Mouse (Mus musculus): ENCODE data around the gene Rhbg. TPM values are rescaled to one million over a fixed set of nuclear protein-coding genes. Genes with fewer than 3 reads are reported as not detected.

The Rhbg gene
- polyA plus RNA-seq, 1 experiment = 0.08 TPM

DNA sequence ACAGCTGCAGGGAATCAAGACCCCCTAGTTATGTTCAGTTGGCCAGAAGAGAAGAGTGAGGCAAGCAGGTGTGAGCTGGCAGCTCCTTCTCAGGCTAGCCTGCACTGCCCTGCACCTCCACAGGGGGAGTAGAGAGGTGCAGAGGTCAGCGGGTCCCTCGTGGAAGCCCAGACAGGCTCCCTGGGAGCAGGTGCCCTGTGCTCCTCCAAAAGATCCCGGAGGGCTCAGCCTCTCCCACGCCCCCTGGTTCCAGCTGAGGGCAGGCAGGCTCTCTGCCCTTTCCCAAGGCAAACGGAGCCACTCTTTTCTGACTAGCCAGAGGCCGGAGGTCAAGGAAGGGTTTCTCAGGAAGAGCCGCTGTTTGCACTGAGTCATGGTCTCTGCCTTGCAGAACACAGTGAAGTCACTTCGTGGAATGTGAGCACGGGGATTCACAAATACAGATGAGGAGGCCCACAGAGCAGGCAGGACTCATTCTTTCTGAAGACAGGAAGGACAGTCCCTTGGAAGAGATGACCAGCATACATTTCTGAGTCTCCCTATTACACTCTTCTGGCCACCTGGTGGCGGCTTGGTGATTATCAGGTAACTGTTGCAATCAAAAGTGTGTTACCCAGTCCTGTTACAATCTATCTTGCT, 16.8 kb downstream of the Rhbg start:
- Histone ChIP-seq H3K27me3 (ENCODE audit: control insufficient read depth, insufficient read depth, low read length) (no peaks in the 10 kb centered on the region), H3K4me1 (ENCODE audit: control insufficient read depth, insufficient read depth, low read length) (peaks cover 24% of the 10 kb centered on the region), H3K27ac (ENCODE audit: insufficient read depth, low read length) (no peak overlapping the region; the same call in 1 of the 2 replicates), H3K4me3 (replicated peaks; ENCODE audit: insufficient read depth, low read depth, low read length) (no peak overlapping the region)
- TF ChIP-seq POLR2A (IDR thresholded peaks at IDR 0.05; ENCODE audit: borderline replicate concordance, insufficient read depth, low read length) = no peak
- TF ChIP-seq CTCF (IDR thresholded peaks at IDR 0.05; ENCODE audit: borderline replicate concordance, insufficient read depth, low read depth, low read length) = peak; percentile 48
- DNase-seq = peak; percentile 66 to 69
- 34% methylated on average over 10 of the region's 10 CpGs for WGBS

DNA sequence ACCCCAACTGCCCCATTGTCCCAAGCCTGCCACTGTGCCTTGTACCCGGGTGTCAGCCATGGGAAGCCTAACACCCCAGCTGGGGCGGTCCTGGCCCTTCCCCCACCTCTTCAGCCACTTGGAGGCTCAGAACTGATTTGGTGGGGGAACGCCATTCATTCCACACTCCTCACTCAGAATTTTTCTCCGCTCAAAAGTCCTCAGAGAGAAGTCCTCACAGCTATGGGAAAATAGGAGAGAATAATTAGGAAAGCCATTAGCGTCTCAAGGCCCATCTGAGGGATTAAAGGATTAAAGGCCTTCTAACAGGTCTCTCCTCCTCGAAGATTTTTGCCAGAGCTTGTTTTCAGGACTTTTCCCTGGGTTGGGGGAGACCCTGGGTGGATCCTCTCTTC, 17.4 kb downstream of the Rhbg start:
- Histone ChIP-seq H3K4me3 (replicated peaks; ENCODE audit: insufficient read depth, low read depth, low read length) (no peak overlapping the region), H3K27ac (ENCODE audit: insufficient read depth, low read length) (no peak overlapping the region; the same call in 1 of the 2 replicates), H3K27me3 (ENCODE audit: control insufficient read depth, insufficient read depth, low read length) (no peaks in the 10 kb centered on the region), H3K4me1 (ENCODE audit: control insufficient read depth, insufficient read depth, low read length) (peaks cover 28% of the 10 kb centered on the region)
- no peak for DNase-seq
- WGBS = 72% methylated on average over 6 of the region's 6 CpGs
- TF ChIP-seq CTCF (IDR thresholded peaks at IDR 0.05; ENCODE audit: borderline replicate concordance, insufficient read depth, low read depth, low read length) (no peak), POLR2A (IDR thresholded peaks at IDR 0.05; ENCODE audit: borderline replicate concordance, insufficient read depth, low read length) (no peak)

DNA sequence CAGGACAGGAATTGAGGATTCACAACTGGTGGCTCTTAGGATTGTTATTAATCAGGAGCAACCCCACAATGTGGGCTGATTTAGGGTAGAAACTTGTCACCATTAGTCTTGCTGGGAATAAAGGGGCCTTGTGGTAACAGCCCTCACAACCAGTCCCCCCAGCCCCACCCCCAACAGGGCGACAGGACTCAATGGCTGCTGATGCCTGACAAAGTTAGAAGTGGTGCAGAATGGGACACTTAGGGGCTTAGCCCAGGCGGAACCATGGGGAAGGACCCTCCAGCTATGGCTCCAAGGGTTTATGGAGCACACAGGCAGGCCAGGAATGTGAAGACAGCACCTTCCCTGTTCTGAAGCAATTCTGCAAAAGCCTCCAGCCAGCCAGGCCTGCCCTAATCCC, 18.9 kb downstream of the Rhbg start:
- Histone ChIP-seq H3K4me1 (ENCODE audit: control insufficient read depth, insufficient read depth, low read length) (peaks cover 40% of the 10 kb centered on the region), H3K27ac (ENCODE audit: insufficient read depth, low read length) (no peak overlapping the region), H3K4me3 (replicated peaks; ENCODE audit: insufficient read depth, low read depth, low read length) (no peak overlapping the region), H3K27me3 (ENCODE audit: control insufficient read depth, insufficient read depth, low read length) (no peaks in the 10 kb centered on the region)
- 83% methylated on average over 2 of the region's 2 CpGs for WGBS
- DNase-seq = no peak
- TF ChIP-seq POLR2A (IDR thresholded peaks at IDR 0.05; ENCODE audit: borderline replicate concordance, insufficient read depth, low read length) = no peak
- TF ChIP-seq CTCF (IDR thresholded peaks at IDR 0.05; ENCODE audit: borderline replicate concordance, insufficient read depth, low read depth, low read length) = no peak

DNA sequence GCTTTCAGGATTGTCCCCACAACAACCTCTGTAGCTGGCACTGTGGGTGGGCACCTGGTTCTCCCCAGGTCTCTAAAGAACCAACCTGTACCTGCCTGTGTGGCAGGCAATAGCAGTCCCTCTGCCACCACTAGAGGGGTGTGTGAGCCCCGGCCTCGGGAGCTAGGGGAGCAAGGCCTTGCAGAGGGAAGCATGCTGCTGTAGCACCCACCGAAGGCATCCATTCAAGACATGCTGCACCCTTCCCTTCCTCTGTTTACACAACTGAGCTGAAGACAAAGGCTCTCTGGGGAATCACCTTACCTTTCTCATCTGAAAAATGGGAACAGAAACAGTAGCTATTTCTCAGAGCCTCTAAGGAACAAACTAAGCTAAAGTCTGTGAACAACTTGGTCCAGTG, 19.3 kb downstream of the Rhbg start:
- peaks cover 44% of the 10 kb centered on the region for H3K4me1 ChIP-seq (ENCODE audit: control insufficient read depth, insufficient read depth, low read length)
- TF ChIP-seq POLR2A (IDR thresholded peaks at IDR 0.05; ENCODE audit: borderline replicate concordance, insufficient read depth, low read length) (no peak), CTCF (IDR thresholded peaks at IDR 0.05; ENCODE audit: borderline replicate concordance, insufficient read depth, low read depth, low read length) (peak; percentile 58; the same call in 1 of the 2 replicates)
- 41% methylated on average over 3 of the region's 3 CpGs for WGBS
- DNase-seq = peak; percentile 56 to 61
- H3K4me3 ChIP-seq (replicated peaks; ENCODE audit: insufficient read depth, low read depth, low read length) = no peak overlapping the region
- H3K27ac ChIP-seq (ENCODE audit: insufficient read depth, low read length) = no peak overlapping the region
- no peaks in the 10 kb centered on the region for H3K27me3 ChIP-seq (ENCODE audit: control insufficient read depth, insufficient read depth, low read length)

DNA sequence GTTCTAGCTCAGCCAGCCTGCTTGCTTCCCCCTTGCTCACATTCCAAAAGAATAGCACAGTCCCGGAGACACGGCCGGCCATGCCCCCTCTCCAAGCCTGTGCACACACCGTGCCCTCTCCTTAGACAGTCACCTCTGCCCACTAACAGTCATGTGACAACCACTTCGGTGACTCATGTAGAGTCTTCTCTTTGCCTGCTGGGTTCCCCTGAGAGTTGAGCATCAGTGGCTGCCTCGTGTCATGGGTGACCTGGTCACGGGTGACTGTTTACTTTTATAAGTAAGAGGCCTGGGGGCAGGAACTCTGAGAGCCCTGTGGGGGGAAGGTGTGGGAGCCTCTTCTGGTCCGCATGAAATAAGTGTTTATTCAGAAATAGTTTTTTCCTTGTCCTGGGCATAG, 20.5 kb downstream of the Rhbg start:
- TF ChIP-seq POLR2A (IDR thresholded peaks at IDR 0.05; ENCODE audit: borderline replicate concordance, insufficient read depth, low read length) (no peak), CTCF (IDR thresholded peaks at IDR 0.05; ENCODE audit: borderline replicate concordance, insufficient read depth, low read depth, low read length) (no peak)
- WGBS = 81% methylated on average over 8 of the region's 8 CpGs
- H3K4me3 ChIP-seq (replicated peaks; ENCODE audit: insufficient read depth, low read depth, low read length) = no peak overlapping the region
- no peak for DNase-seq
- peaks cover 52% of the 10 kb centered on the region for H3K4me1 ChIP-seq (ENCODE audit: control insufficient read depth, insufficient read depth, low read length)
- H3K27ac ChIP-seq (ENCODE audit: insufficient read depth, low read length) = no peak overlapping the region
- no peaks in the 10 kb centered on the region for H3K27me3 ChIP-seq (ENCODE audit: control insufficient read depth, insufficient read depth, low read length)

DNA sequence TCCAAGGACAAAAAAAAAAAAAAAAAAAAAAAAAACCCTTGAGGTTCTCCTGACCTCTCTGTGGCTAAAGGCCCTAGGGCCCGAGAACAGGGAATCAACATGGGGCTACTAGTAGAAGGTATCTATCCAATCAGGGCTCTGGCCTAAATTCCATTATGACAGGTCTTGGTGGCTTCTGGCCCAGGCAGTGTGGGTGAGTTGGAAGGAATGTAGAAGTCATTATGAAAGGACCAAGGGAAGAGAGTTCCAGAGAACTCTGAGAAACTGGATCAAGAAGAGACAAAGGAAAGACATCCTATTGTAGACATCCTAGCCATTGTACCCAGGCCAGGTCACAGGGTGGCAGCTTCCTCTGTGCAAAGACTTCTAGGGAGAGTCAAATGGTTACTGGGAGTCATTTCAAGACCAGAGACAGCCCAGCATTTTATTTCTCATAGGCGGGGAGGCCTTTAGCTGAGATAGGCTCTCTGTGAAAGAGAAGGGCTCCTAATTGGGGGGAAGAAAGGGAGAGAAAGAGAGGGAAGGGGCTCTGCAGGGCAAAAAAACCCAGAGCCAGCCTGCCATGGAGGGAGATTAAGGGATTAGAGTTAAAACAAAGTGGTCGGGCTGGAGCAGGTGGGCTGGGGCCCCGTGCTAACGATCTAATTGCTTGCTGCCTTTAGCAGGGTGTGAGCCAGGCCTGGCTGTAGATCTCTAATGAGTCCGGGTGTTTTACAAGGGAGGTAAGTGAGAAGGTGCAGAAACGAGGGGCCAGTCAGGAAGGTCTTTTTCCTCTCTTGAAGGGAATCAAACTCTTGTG, 21.5 kb downstream of the Rhbg start:
- WGBS = 58% methylated on average over 7 of the region's 7 CpGs
- DNase-seq = peak; percentile 48 to 58
- TF ChIP-seq CTCF (IDR thresholded peaks at IDR 0.05; ENCODE audit: borderline replicate concordance, insufficient read depth, low read depth, low read length) = no peak
- no peak for TF ChIP-seq POLR2A (IDR thresholded peaks at IDR 0.05; ENCODE audit: borderline replicate concordance, insufficient read depth, low read length)
- Histone ChIP-seq H3K4me3 (replicated peaks; ENCODE audit: insufficient read depth, low read depth, low read length) (no peak overlapping the region), H3K27me3 (ENCODE audit: control insufficient read depth, insufficient read depth, low read length) (no peaks in the 10 kb centered on the region), H3K4me1 (ENCODE audit: control insufficient read depth, insufficient read depth, low read length) (peaks cover 52% of the 10 kb centered on the region), H3K27ac (ENCODE audit: insufficient read depth, low read length) (no peak overlapping the region)

DNA sequence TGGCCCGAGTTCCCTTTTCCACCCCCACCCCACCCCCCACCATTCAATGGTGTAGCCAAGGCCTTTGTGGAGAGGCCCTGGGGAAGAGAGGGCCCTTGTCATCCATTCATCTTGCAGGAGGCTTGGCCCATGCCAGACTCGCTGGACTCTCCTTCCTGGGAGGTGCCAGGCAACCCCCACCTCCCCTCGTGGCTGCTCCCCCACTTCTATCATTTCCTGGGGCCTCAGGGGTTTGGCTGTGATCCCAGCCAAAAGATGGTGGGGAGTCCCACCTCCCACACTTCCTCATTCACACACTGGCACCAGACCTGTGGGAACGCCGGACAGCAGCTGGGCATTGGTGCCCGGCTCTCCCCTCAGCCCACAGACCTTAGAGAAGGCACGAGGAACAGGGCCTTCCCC, 22.2 kb downstream of the Rhbg start:
- Histone ChIP-seq H3K27ac (ENCODE audit: insufficient read depth, low read length) (no peak overlapping the region), H3K4me3 (replicated peaks; ENCODE audit: insufficient read depth, low read depth, low read length) (no peak overlapping the region), H3K27me3 (ENCODE audit: control insufficient read depth, insufficient read depth, low read length) (no peaks in the 10 kb centered on the region), H3K4me1 (ENCODE audit: control insufficient read depth, insufficient read depth, low read length) (peaks cover 50% of the 10 kb centered on the region)
- peak; percentile 52 to 72 for DNase-seq
- WGBS = 11% methylated on average over 7 of the region's 7 CpGs
- no peak for TF ChIP-seq CTCF (IDR thresholded peaks at IDR 0.05; ENCODE audit: borderline replicate concordance, insufficient read depth, low read depth, low read length)
